Mouse (Mus musculus) mesoderm, embryonic 11.5 days (tissue): ENCODE measurements around the gene Ubap2l.

ENCODE experiments used
- DNase-seq: peaks from one replicate; pipeline ENCODE4 v3.0.0-alpha.2; 2012; ENCODE audit warnings: low read depth, low spot score

Ubap2l gene

DNA sequence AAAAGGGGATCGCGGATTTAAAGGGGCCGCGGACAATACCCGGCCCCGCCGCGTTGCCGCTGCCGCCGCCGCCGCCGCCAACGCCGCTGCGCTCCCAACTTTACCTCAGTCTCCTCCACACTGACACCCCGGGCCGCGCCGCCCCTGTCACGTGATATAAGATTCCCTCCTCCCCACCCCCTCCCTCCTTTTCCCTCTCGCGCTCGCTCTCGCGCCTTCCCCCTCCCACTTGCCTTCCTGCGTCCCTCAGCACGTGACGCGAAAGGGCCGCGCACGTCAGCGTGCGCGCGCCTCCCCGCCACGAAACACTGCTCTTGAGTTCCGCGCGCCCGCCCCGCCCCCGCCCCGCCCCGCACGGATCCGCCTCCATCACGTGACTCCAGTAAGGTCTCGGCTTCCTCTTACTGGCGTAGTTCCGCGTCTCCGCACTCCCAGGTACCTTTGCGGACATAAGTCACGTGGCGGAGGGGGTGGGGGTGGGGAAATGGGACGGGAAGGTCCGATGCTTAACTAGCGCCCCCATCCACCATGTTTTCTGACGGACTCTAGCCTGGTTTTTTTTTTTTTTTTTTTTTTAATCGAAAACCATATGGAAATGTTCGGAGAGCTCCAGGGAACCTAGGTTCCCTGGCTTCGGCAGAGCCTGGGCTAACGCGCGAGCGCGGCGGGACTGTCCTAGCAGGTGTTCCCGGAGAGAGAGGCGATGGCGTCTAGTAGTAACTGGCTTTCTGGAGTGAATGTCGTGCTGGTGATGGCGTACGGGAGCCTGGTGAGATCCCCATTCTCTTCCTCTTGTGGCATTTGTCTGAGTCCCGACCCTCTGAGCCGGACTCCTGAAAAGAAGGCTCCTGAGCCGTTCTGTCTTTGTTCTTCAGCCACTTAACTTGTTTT, at the start of gene Ubap2l:
Gene Ubap2l (minus strand): TSS at position 278 of the 891 bp plus-strand sequence.
- DNase-seq, result peak; percentile 100

DNA sequence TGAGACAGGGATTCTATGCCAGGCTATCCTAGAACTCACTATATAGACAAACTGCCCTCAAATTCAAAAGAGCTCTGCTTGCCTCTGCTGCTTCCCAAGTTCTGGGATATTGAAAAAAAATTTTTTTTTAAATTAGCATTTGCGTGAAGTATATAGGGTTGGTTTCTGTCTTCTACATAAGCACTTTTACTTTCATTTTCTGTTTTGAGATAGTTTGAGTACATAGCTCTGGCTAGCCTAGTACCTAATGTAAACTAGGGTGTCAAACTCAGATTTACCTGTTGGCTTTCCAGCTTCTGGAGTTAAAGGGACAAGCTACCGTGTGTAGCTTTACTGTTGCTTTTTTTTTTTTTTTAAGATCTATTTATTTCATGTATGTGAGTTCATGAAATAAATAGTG, 49.2 kb upstream of the Ubap2l start:
- no peak for DNase-seq

DNA sequence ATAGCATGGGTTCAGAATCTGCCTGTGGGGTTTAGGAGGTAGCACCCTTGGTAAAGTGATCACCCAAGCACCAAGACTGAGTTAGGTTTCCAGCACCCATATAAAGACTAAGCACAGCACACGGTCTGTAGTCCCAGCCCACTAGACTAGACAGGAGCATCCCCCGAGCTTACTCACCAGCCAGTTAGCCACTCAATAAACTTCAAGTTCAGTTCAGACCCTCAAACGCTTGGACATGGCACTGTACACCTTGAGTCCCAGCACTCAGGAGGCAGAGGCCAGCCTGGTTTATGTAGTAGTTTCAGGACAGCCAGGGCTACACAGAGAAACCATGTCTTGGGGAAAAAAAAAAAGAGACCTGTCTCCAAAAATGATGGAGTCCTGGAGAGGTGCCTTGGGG, 48.6 kb upstream of the Ubap2l start:
- DNase-seq, result no peak

DNA sequence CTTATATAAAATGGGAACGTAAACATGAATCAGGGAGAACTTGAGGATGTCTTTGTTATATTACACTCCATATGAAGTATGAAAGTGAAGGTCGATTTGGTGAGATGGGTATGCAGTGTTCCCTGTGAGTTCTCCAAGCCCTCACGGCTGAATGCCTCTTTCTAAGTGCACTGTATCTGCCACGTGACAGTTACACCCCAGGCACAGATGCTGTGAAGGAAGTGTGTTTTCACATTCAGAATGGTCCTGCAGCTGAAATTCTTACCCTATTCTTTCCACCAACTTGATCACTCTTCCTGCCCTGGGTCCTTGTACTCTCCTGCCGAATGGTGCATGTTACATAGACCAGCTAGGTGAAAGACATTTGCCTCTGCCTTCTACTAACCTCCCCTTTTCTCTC, 45.5 kb upstream of the Ubap2l start:
- DNase-seq, result no peak

DNA sequence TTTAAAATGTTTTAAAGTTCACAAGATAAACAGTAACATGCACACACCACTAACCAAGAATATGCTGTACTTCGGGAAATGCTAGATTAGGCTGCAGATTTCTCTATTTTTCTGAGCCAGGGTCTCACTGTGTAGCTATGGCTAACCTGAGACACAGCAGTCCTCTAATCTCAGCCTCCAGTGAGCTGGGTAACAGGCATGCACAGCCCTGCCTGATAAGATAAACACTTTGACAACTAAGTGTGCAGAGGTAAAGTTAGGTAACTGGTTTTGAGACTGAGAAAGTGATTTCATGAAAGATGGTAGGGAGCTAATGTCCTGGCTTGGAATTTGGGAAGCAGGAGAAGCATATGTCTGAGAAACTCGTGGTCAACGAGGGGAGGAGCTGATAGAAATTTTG, 42.0 kb upstream of the Ubap2l start:
- no peak for DNase-seq

DNA sequence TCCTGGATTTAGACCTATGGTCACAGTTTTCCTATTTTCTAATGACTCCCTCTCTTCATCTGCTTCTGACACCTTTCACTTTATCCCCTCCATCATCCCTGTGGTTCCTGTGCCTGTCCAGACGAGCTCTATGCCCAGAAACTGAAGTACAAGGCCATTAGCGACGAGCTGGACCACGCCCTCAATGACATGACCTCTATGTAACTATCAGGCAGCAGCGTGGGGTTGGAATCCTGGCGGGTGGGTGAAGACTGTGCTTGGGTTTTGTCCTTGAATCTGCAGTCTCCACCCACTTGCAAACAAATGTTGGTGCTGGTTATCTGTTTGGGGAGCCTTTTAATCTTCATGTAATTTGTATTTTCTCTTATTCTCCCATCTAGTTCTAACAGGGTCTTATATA, 38.5 kb upstream of the Ubap2l start:
- DNase-seq, result no peak

DNA sequence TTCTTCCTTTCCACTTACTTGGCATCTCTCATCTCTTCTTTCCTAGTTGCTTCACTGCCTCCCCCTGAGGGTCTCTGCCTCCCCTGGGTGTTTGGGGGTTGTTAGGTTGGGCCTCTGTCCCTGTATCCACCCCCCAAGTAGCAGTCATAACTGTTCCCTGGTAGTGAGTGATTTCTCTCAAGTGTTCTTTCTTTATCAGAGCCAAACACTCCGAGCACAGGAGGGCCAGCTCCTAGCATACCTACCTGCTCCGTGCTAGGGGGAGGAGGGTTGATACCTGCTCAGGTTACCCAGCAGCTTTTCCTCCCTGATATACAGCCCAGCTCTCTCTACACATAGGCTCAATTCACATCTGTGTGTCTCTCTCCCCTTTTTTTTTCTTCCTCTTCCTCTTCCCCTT, 36.2 kb upstream of the Ubap2l start:
- no peak for DNase-seq

DNA sequence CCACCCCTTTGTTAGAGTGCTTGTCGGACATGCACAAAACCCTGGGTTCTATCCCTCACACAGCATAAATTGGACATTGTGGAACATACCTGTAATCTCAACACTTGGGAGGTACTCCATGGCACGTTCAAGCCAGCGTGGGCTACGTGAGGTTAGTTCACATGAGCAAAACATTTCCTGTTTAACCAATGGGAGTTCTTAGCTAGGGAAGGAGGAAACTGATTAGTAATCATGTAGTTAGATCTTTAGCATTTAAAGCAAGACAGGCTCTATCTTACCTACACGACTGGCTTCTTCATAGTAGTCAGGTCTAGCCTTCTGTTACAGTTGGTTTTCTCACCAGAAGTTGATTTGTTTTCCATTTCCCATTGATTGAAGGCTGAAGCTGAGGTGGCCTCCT, 33.6 kb upstream of the Ubap2l start:
- no peak for DNase-seq

DNA sequence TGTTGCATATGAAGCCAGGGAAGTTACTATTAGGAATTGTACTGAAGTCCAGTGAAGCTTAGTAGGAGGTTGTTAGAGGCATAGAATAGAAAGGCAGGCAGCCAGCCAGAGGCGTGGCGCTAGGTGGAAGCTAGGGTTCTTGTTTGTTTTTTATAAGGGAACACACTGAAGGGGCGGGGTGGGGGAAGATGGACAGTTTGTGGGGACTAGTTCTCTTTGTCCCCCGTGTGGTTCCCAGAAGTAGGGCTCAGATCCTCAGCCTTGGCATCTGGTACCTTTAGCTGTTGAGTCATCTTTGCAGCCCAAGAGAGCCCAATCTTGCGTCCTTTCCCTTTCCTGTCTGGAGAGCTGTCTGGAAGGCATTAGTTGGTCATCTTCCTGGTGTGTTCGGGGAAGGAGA, 32.9 kb upstream of the Ubap2l start:
- no peak for DNase-seq

DNA sequence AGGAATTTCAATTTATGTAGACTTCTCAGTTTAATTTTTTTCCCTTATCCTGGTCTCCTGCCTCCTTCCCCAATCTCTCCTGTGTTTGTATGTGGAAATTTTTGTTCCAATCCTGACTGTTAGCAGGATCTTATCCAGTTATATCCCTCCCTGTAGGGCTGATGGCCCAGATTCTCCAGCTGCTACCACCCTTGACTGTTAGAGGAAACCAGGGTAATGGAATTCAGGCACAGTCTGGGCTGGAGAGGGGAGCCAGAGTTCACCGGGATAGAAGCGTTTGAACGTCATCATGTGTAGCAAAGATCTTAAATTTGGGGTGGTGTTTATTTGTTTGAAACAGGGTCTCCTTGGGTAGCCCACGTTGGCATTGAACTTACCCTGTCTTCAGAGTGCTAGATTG, 32.4 kb upstream of the Ubap2l start:
- no peak for DNase-seq

DNA sequence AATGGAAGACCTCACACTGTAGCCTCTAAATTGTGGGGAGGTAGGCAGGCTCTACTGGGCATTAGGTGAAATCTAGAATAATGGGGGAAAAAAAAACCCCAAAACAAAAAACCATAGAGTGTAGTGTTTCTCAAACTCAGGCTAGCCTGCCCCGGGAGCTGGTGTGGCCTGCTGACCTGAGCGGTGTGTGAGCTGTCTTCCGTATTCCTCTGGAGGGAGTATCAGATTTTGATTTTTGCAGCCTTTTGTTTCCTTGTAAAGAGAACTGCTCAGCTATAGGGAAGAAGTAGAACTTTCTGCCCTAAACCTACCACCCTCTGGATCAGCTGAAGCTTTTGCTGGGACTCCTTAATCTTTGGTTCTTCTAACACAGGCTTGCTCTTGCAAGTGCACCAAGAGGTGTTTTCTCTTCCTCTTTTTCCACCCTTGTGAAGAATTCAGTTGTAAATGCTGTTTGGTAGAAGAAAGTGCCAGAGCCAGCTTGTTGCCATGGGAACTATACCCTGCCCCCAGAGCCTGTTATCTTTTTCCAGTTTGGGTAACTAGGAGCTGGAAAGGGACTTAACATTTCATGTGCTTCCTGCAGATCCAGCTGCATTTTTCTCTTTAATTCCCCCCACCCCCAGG, 31.4 kb upstream of the Ubap2l start:
- no peak for DNase-seq

DNA sequence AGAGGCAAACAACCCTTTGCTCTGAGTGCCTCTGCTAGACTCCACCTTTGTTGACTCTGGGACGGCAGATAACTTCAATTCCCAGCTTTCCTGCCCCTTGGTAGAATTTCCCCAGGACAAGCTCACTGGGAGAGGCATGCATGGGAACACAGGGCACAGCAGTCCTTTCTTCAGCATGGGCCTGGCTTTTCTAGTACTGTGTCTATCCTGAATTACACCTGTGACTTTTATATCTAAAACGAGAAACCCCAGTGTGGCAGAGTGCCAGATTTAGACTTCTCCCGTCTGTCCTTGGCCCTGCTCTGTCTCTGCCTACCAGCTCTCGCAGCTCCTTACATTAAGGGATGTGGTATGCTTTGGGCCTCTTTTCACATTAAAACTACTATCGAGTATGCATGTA, 30.6 kb upstream of the Ubap2l start:
- DNase-seq, result no peak

DNA sequence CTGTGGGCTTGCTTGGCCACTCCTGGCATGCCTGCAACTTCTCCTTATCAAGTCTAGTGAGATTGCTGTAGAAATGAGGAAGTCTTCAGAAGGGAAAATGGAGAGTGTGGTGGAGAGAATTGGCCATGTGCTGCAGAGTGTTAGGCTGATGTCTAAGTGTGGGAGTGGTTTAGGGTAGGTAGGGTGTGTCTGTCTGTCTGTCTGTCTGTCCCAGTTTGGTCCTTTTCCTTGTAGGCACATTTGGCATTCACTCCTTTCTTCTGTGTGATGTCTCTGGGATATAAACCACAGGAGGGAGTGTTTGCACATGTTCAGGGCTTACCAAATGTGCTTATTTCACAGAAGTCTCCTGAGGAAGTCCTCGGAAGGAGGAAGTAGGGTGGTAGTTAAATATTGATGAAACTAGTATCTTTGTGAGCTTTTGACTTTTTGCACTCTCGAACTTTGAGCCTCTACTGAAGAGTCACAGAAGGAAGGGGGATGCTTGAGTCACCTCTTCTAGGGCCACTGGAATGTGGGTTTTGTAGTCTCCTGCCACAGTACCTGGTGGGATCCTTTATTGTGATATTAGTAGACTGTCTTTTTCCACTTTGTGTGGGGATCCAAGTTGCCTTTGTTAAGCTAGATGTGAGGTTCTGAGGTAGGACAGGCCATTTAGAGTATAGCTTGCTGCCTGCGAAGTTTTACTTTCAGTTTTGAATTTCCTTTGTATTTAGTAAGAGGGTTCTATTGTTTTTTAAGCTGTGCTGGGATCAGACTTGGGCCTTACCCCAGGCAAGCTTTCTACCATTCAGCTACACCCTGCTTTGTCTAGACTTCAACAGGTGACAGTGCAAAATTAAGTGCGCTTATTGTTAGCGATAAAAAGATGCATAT, 29.2 kb upstream of the Ubap2l start:
- DNase-seq, result no peak

DNA sequence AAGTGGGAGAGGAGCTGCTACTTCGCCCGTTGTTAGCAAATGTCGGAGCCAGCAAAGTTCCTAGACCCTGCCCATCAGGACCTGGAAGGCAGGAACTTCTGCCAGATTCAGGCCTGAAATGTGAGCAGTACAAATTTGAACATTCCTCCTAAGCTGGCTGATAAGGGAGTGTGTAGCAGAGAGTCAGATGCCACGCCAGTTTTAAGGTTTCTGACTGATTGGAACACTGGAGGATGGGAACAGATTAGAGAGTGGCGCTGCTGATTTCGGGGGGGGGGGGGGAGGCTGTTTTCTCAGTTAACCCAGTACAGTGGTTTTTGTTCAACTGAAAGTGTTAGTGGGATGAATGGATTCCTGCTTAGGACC, 28.1 kb upstream of the Ubap2l start:
- no peak for DNase-seq

DNA sequence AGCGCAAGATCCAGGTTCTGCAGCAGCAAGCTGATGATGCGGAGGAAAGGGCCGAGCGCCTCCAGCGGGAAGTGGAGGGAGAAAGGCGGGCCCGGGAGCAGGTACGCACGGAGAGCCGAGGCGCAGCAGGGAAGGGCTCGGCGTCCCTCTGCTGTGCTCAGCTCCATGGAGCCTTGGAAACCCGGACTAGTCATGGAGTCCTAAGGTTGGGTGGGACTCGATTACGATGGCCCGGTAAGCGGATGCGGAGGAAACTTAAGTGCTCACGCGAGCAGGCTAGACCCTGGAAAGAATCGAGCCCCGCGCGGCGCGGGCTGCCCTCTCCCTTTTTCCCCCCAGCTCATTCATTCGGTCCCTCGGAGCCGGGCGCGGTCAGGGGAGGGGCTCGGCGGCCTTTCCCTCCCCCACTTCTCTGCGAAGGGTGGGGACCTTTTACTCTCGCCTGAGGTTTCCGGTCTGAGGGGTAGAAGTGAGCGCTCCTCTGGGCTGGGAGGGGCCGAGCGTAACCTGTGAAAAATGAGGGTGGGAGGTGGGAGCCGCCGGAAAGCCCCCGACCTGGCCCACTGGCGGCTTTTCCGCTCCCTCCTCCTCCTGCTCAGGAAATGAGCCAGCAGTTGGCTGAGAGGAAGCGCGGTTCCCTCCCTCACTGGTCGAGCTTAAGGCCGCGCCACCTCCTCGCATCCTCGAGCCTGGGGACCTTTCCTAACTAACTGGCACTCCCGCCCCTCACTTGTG, 27.5 kb upstream of the Ubap2l start:
- DNase-seq, result peak; percentile 83

DNA sequence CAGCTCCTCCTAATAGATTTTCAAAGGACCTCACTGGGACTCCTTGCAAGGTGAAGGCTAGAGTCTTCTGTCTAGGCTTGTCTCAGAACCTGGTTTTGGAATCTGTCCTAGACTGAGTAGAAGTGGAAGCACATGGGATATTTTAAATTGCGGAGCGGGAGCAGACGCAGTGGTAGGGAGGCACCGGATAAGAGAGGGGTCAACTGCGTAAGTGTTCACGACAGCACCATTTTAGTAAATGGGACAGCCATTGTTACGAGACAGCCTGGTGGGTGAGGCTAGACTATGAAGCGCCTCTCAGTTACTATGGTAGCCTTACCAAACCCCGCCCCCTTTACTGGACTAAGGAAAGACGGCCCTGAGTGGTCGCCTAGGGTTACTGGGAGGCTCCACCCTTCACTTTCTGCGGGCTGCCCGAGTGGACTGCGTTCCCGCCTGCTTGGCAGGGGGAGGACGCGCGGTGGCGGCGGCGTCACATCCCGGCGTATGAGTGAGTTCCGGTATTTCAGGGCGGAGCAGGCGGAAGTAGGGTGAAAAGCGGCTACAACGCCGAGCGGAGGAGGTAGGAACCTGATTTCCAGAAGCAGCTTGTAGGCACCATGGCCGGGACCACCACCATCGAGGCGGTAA, 26.8 kb upstream of the Ubap2l start:
- DNase-seq, result peak; percentile 97

DNA sequence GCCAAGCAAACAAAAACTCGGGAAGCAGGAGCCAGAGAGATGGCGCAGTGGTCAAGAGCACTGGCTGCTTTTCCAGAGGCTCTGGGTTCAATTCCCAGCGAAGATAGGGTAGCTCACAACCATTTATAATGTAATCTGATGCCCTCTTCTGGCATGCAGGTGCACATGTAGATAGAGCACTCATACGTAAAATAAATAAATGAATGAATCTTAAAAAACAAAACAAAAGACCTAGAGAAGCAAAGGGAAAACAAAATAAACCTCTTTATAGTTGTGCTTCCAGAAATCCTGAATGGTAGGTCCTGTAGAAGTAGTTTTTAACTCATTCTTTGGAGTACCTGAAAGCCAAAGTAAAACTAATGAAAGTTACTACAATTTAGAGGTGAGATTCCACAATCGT, 25.8 kb upstream of the Ubap2l start:
- no peak for DNase-seq

DNA sequence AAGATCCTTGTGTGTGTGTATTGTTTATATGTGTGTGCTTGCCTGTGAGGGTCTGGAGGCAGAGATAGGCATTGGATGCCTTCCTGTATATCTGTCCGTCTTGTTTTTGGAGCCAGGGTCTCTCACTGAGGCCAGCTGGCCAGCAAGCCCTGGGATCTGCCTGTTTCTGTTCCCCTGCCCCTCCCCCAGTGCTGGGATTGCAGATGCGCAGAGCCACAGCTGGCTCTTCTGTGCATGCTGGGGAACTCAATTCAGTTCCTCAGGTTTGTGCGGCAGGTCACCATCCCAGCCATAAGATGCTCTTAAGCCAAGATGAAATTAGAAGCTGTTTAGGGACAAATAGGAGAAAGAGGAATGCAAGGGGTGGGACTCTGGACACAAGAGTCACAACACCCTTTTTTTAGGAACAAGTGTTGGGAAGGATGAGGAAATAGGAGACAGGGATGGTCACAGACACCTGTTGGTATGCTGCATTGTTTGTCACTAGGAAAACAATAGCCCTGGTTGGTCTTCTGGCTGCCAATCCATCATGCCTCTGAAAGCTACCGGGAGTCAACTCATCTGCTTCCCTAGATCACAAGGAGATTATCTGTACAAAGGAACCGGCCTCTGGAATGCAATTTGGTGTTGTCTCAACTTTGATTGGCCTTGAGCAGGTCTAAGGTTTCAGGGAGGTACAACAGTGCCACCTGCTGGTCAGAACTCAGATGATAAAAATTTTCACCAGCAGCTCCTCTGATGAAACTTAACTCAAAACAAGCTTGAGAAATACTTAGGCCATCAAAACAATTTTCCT, 24.7 kb upstream of the Ubap2l start:
- DNase-seq, result peak; percentile 93

DNA sequence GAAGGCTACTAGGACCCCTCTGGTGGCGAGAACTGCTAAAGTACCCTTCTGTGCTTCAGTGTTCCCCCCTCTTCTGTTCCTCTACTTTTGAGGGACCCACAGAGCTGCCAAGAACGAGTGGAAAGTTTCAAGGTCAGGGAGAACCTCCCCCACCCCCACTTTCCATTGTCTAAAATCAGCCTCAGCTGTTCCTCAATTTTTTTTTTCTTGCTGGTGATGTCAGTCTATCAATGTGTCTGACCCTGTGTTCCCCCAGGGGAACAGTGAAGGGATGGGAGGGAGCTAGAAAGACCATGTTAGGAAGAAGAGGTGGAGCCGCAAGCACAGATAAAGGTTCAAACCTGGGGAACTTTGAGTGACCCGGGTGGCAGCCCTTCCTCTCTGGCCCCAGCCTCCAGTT, 19.9 kb upstream of the Ubap2l start, which contains the start of gene Tpm3:
Gene Tpm3 (plus strand): TSS at position 356 of the 400 bp plus-strand sequence.
- DNase-seq, result no peak

DNA sequence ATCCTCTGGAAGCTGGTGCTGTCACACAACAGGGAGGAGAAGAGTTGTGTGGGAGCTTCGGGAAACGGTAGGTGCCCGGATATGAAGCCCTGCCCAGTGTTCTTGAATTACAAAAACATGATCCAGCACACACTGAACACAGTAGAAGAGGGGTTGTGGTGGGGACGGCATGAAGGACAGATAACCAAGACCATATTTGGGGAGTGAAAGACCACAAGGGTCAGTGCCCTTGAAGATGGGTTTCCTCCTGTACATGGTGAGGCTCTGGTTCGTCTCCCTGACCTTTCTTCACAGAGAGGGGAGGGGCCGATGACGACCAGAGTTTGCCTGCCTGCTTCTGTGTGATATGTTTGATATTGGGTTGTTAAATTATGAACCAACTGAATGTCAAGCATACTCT, 17.3 kb upstream of the Ubap2l start:
- DNase-seq, result no peak
